Mouse (Mus musculus): ENCODE measurements around the gene Rasgef1b. TPM values are rescaled to one million over a fixed set of nuclear protein-coding genes. Genes with fewer than 3 reads are reported as not detected.

The Rasgef1b gene
- polyA plus RNA-seq, 1 experiment from 2014 or later = 33.9 TPM

DNA sequence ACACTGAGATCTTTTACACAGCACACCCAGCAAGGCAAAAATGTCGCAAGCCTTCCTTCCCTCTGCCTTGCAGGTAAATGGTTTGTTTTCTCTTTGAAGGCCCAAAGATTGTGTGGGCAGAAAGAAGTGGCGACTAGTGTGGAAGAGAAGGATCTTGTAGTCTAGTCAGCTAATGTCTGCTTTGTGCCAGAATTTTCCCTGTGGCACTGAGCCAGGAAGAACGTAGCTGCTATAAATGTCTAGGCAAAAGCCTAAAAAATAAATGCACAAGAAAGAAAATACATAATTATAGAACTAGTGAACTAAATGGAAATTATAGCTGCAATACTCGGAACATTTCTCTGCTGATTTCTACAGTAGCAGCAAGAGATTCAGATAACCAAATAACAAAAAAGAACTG is 207.5 kb downstream of the Rasgef1b start:
- no peak for ATAC-seq
- H3K27ac ChIP-seq (ENCODE audit: low read length) = no peak overlapping the region
- 46% methylated on average over 4 of the region's 4 CpGs for WGBS

DNA sequence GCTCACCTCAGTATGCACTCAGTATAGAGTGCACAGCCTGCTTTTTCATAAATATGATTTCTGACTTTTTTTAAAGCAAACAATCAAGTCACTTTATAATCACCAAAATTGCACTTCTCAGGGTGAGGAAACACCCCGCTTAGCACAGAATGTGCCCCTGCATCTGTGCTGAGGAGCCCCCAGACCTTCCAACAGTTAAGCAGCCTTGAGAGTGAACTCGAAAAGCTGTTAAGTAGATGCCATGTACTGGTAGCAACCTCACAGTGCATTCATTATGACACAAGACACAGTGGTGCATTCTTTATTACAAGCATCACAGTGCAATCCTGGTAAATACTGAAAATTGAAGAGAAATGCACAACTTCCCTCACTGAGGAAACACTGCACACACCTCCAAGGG is 209.3 kb downstream of the Rasgef1b start:
- 80% methylated on average over 2 of the region's 2 CpGs for WGBS

More for the DNA sequence above, 207.5 kb downstream of the Rasgef1b start:
- H3K36me3 ChIP-seq (ENCODE audit: insufficient read depth, low read length) = no peaks in the 10 kb centered on the region
- DNase-seq (ENCODE audit: low spot score) = no peak
- H3K4me2 ChIP-seq (replicated peaks; ENCODE audit: low read depth, low read length) = no peak overlapping the region
- TF ChIP-seq CTCF (IDR thresholded peaks at IDR 0.05) (no peak), EP300 (IDR thresholded peaks at IDR 0.05) (no peak)
- no peak overlapping the region for H3K9ac ChIP-seq (replicated peaks; ENCODE audit: low read depth)
- no peaks in the 10 kb centered on the region for H3K27me3 ChIP-seq (replicated peaks; ENCODE audit: insufficient read depth, low read length)
- peaks cover 4% of the 10 kb centered on the region; the same call in 1 of the 2 replicates for H3K4me1 ChIP-seq (ENCODE audit: insufficient read depth, low read depth, low read length)
- H3K4me3 ChIP-seq (ENCODE audit: low read depth, low read length) = no peak overlapping the region
- H3K9me3 ChIP-seq (ENCODE audit: low read length) = no peaks in the 10 kb centered on the region

DNA sequence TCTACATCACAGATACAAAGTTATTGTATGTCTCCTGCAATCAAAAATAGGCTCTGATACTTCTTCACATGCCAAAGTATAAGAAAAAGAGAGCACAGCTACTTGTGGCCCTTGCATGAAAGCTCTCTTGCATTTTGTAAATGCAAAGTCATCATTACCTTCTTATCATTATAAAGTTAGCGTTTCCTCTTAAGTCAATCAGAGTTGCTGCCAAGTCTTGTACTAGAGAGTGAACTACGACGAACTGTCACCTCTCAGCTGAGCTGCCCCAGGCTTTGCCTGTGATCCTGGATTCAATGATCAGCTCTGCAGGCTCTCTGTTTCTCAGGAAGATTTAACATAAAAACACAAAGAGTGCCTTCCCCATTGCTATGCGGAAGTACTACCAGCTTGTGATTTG is 209.8 kb downstream of the Rasgef1b start:
- Histone ChIP-seq H3K27me3 (replicated peaks; ENCODE audit: insufficient read depth, low read length) (no peaks in the 10 kb centered on the region), H3K9me3 (ENCODE audit: low read length) (no peaks in the 10 kb centered on the region), H3K36me3 (ENCODE audit: insufficient read depth, low read length) (no peaks in the 10 kb centered on the region), H3K4me1 (ENCODE audit: insufficient read depth, low read depth, low read length) (peaks cover 3% of the 10 kb centered on the region; the same call in 1 of the 2 replicates), H3K4me2 (replicated peaks; ENCODE audit: low read depth, low read length) (no peak overlapping the region), H3K27ac (ENCODE audit: low read length) (no peak overlapping the region), H3K9ac (replicated peaks; ENCODE audit: low read depth) (no peak overlapping the region), H3K4me3 (ENCODE audit: low read depth, low read length) (no peak overlapping the region)
- DNase-seq (ENCODE audit: low spot score) = no peak
- ATAC-seq = no peak
- WGBS = 34% methylated on average over 4 of the region's 4 CpGs
- TF ChIP-seq EP300 (IDR thresholded peaks at IDR 0.05) (no peak), CTCF (IDR thresholded peaks at IDR 0.05) (no peak)

More for the DNA sequence above, 209.3 kb downstream of the Rasgef1b start:
- no peaks in the 10 kb centered on the region for H3K36me3 ChIP-seq (ENCODE audit: insufficient read depth, low read length)
- H3K27me3 ChIP-seq (replicated peaks; ENCODE audit: insufficient read depth, low read length) = no peaks in the 10 kb centered on the region
- DNase-seq (ENCODE audit: low spot score) (no peak), ATAC-seq (no peak)
- peaks cover 3% of the 10 kb centered on the region; the same call in 1 of the 2 replicates for H3K4me1 ChIP-seq (ENCODE audit: insufficient read depth, low read depth, low read length)
- H3K9ac ChIP-seq (replicated peaks; ENCODE audit: low read depth) = no peak overlapping the region
- H3K4me3 ChIP-seq (ENCODE audit: low read depth, low read length) = no peak overlapping the region
- no peak overlapping the region for H3K27ac ChIP-seq (ENCODE audit: low read length)
- TF ChIP-seq CTCF (IDR thresholded peaks at IDR 0.05) = no peak
- no peak for TF ChIP-seq EP300 (IDR thresholded peaks at IDR 0.05)
- no peaks in the 10 kb centered on the region for H3K9me3 ChIP-seq (ENCODE audit: low read length)
- no peak overlapping the region for H3K4me2 ChIP-seq (replicated peaks; ENCODE audit: low read depth, low read length)

DNA sequence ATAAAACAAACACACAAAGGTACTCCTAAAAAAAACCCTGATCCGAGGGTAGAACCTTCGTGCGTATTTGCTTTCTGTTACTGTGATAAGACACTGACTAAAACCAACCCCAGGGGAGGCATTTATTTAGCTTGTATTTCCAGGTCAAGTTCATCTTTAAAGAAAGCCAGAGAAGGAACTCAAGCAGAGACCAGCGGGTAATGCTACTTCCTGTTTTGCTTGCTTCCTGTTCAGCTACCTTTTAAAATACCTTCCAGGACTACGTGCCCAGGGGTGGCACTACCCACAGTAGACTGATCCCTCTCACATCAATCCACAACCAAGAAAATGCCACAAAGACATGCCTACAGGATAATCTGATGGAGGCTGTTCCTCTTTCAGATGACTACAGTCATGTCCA is 212.7 kb downstream of the Rasgef1b start:
- Histone ChIP-seq H3K36me3 (ENCODE audit: insufficient read depth, low read length) (no peaks in the 10 kb centered on the region), H3K4me2 (replicated peaks; ENCODE audit: low read depth, low read length) (no peak overlapping the region), H3K9me3 (ENCODE audit: low read length) (no peaks in the 10 kb centered on the region), H3K27me3 (replicated peaks; ENCODE audit: insufficient read depth, low read length) (no peaks in the 10 kb centered on the region), H3K4me1 (ENCODE audit: insufficient read depth, low read depth, low read length) (peaks cover 1% of the 10 kb centered on the region; the same call in 1 of the 2 replicates), H3K4me3 (ENCODE audit: low read depth, low read length) (no peak overlapping the region), H3K9ac (replicated peaks; ENCODE audit: low read depth) (no peak overlapping the region), H3K27ac (ENCODE audit: low read length) (no peak overlapping the region)
- no peak for ATAC-seq
- WGBS = 55% methylated on average over 5 of the region's 5 CpGs
- TF ChIP-seq EP300 (IDR thresholded peaks at IDR 0.05) (no peak), CTCF (IDR thresholded peaks at IDR 0.05) (no peak)
- DNase-seq (ENCODE audit: low spot score) = no peak

DNA sequence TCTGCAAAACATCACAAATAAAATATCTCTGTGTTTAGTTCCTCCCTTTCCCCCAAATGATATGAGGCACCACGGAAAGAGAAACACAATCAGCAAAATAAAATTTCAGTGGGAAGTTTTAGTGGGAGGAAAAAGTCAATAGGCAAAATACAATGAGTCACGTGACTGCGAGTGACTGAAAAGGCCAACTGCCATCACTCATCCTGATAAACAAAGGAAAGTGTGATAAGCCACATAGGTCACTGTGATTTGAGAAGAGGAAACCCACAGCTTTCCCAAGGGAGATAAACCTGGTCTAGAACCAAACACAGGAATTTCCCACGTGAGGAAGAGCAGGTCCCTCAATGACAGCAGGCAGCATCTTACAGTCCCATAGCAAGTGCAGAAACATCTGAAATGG is 213.1 kb downstream of the Rasgef1b start:
- Histone ChIP-seq H3K36me3 (ENCODE audit: insufficient read depth, low read length) (no peaks in the 10 kb centered on the region), H3K27ac (ENCODE audit: low read length) (no peak overlapping the region), H3K9ac (replicated peaks; ENCODE audit: low read depth) (no peak overlapping the region), H3K4me1 (ENCODE audit: insufficient read depth, low read depth, low read length) (no peaks in the 10 kb centered on the region; the same call in 1 of the 2 replicates), H3K4me3 (ENCODE audit: low read depth, low read length) (no peak overlapping the region), H3K4me2 (replicated peaks; ENCODE audit: low read depth, low read length) (no peak overlapping the region), H3K27me3 (replicated peaks; ENCODE audit: insufficient read depth, low read length) (no peaks in the 10 kb centered on the region), H3K9me3 (ENCODE audit: low read length) (no peaks in the 10 kb centered on the region)
- DNase-seq (ENCODE audit: low spot score) (no peak), ATAC-seq (no peak)
- TF ChIP-seq CTCF (IDR thresholded peaks at IDR 0.05) = no peak
- TF ChIP-seq EP300 (IDR thresholded peaks at IDR 0.05) = peak; percentile 37; the same call in 1 of the 2 replicates
- WGBS = 41% methylated on average over 4 of the region's 4 CpGs

DNA sequence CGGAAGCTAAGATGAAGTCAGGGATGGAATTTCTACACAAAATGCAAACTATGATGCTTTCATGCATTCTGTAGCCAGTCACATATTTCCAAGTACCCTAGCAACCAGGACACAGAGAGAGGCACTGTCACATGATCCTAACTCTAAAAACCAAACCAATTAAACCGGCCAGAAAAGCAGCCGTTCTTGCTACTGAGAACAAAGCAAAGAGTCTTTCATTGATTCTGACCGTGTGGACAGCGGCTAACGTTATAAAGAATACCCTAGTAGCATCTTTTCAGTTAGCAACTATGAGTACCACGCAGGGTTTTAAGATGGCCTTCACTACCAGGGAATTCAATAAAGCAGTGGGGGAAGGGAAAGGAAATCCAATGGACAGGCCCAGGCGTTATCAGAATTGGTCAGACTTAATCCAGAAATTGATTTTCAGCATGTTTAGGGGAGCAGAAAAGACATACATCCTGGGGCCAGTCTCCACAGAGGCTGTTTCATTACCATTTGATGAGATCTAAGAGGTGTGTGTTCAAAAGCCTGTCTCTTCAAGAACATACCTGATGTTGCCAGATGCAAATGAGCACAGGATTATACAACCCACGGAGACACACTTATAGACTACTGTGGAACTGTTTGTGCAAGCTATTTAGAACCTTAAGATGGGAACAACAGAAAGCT is 215.5 kb downstream of the Rasgef1b start:
- TF ChIP-seq EP300 (IDR thresholded peaks at IDR 0.05) = no peak
- TF ChIP-seq CTCF (IDR thresholded peaks at IDR 0.05) = no peak
- no peaks in the 10 kb centered on the region for H3K9me3 ChIP-seq (ENCODE audit: low read length)

More for the DNA sequence above, 215.5 kb downstream of the Rasgef1b start:
- no peak overlapping the region for H3K4me3 ChIP-seq (ENCODE audit: low read depth, low read length)
- H3K27me3 ChIP-seq (replicated peaks; ENCODE audit: insufficient read depth, low read length) = no peaks in the 10 kb centered on the region
- no peak overlapping the region for H3K4me2 ChIP-seq (replicated peaks; ENCODE audit: low read depth, low read length)
- no peaks in the 10 kb centered on the region for H3K36me3 ChIP-seq (ENCODE audit: insufficient read depth, low read length)
- no peak overlapping the region for H3K27ac ChIP-seq (ENCODE audit: low read length)
- H3K4me1 ChIP-seq (ENCODE audit: insufficient read depth, low read depth, low read length) = no peaks in the 10 kb centered on the region
- no peak overlapping the region for H3K9ac ChIP-seq (replicated peaks; ENCODE audit: low read depth)
- ATAC-seq (no peak), DNase-seq (ENCODE audit: low spot score) (no peak)
- 80% methylated on average over 9 of the region's 9 CpGs for WGBS

All from lung, postnatal 0 days (tissue).